Mouse (Mus musculus): Measurements from ENCODE around the gene Fam83f. TPM values are rescaled to one million over a fixed set of nuclear protein-coding genes. Genes with fewer than 3 reads are reported as not detected.

The Fam83f gene
- polyA plus RNA-seq, 1 experiment from 2014 or later = 0.81 TPM

GRCm38 (mm10) chr15:80681466-80681881, 9.8 kb downstream of the Fam83f start:
- no peak overlapping the region for H3K4me2 ChIP-seq (ENCODE audit: low read depth, low read length)
- H3K4me1 ChIP-seq (ENCODE audit: control insufficient read depth, insufficient read depth, low read length) = peaks cover 37% of the 10 kb centered on the region
- H3K27me3 ChIP-seq (ENCODE audit: control insufficient read depth, insufficient read depth, low read length) = peaks cover 3% of the 10 kb centered on the region
- no peak for ATAC-seq (replicated peaks; ENCODE audit: extremely low read depth, insufficient read depth, low FRiP score)
- no peaks in the 10 kb centered on the region for H3K36me3 ChIP-seq (ENCODE audit: control insufficient read depth, insufficient read depth)
- H3K9me3 ChIP-seq (replicated peaks; ENCODE audit: control insufficient read depth, low read length) = no peaks in the 10 kb centered on the region
- WGBS = 65% methylated on average over 4 of the region's 4 CpGs
- no peak overlapping the region for H3K4me3 ChIP-seq (ENCODE audit: low read length)
- peak overlapping the region; percentile 47 for H3K27ac ChIP-seq (ENCODE audit: low read length)
- H3K9ac ChIP-seq (ENCODE audit: low read length) = no peak overlapping the region

GRCm38 (mm10) chr15:80682343-80682742, 10.7 kb downstream of the Fam83f start:
- no peak for ATAC-seq (replicated peaks; ENCODE audit: extremely low read depth, insufficient read depth, low FRiP score)
- Histone ChIP-seq H3K9me3 (replicated peaks; ENCODE audit: control insufficient read depth, low read length) (no peaks in the 10 kb centered on the region), H3K4me2 (ENCODE audit: low read depth, low read length) (no peak overlapping the region), H3K4me1 (ENCODE audit: control insufficient read depth, insufficient read depth, low read length) (peaks cover 37% of the 10 kb centered on the region), H3K36me3 (ENCODE audit: control insufficient read depth, insufficient read depth) (no peaks in the 10 kb centered on the region), H3K27me3 (ENCODE audit: control insufficient read depth, insufficient read depth, low read length) (peaks cover 3% of the 10 kb centered on the region), H3K4me3 (ENCODE audit: low read length) (no peak overlapping the region), H3K9ac (ENCODE audit: low read length) (no peak overlapping the region), H3K27ac (ENCODE audit: low read length) (no peak overlapping the region)
- WGBS = 82% methylated on average over 8 of the region's 8 CpGs

- no peak overlapping the region for H3K4me3 ChIP-seq (ENCODE audit: low read length)
- no peak overlapping the region for H3K9ac ChIP-seq (ENCODE audit: low read length)
- H3K36me3 ChIP-seq (ENCODE audit: control insufficient read depth, insufficient read depth) = no peaks in the 10 kb centered on the region
- ATAC-seq (replicated peaks; ENCODE audit: extremely low read depth, insufficient read depth, low FRiP score) = no peak
- no peaks in the 10 kb centered on the region for H3K9me3 ChIP-seq (replicated peaks; ENCODE audit: control insufficient read depth, low read length)
- H3K27me3 ChIP-seq (ENCODE audit: control insufficient read depth, insufficient read depth, low read length) = peaks cover 3% of the 10 kb centered on the region
- H3K4me1 ChIP-seq (ENCODE audit: control insufficient read depth, insufficient read depth, low read length) = peaks cover 37% of the 10 kb centered on the region
- no peak overlapping the region for H3K27ac ChIP-seq (ENCODE audit: low read length)
- no peak overlapping the region for H3K4me2 ChIP-seq (ENCODE audit: low read depth, low read length)
- 75% methylated on average over 6 of the region's 6 CpGs for WGBS
Observed at GRCm38 (mm10) chr15:80683151-80683550, 11.5 kb downstream of the Fam83f start.

- Histone ChIP-seq H3K27ac (ENCODE audit: low read length) (no peak overlapping the region), H3K4me2 (ENCODE audit: low read depth, low read length) (no peak overlapping the region), H3K9ac (ENCODE audit: low read length) (no peak overlapping the region), H3K36me3 (ENCODE audit: control insufficient read depth, insufficient read depth) (no peaks in the 10 kb centered on the region), H3K4me1 (ENCODE audit: control insufficient read depth, insufficient read depth, low read length) (peaks cover 35% of the 10 kb centered on the region), H3K27me3 (ENCODE audit: control insufficient read depth, insufficient read depth, low read length) (peaks cover 3% of the 10 kb centered on the region), H3K9me3 (replicated peaks; ENCODE audit: control insufficient read depth, low read length) (no peaks in the 10 kb centered on the region), H3K4me3 (ENCODE audit: low read length) (no peak overlapping the region)
- WGBS = 71% methylated on average over 3 of the region's 3 CpGs
- ATAC-seq (replicated peaks; ENCODE audit: extremely low read depth, insufficient read depth, low FRiP score) = no peak
Observed at GRCm38 (mm10) chr15:80683990-80684389, 12.3 kb downstream of the Fam83f start.

- H3K4me1 ChIP-seq (ENCODE audit: control insufficient read depth, insufficient read depth, low read length) = peaks cover 25% of the 10 kb centered on the region
- no peaks in the 10 kb centered on the region for H3K9me3 ChIP-seq (replicated peaks; ENCODE audit: control insufficient read depth, low read length)
- no peak overlapping the region for H3K4me3 ChIP-seq (ENCODE audit: low read length)
- peaks cover 3% of the 10 kb centered on the region for H3K27me3 ChIP-seq (ENCODE audit: control insufficient read depth, insufficient read depth, low read length)
- 51% methylated on average over 8 of the region's 8 CpGs for WGBS
- H3K36me3 ChIP-seq (ENCODE audit: control insufficient read depth, insufficient read depth) = no peaks in the 10 kb centered on the region
- ATAC-seq (replicated peaks; ENCODE audit: extremely low read depth, insufficient read depth, low FRiP score) = no peak
- H3K27ac ChIP-seq (ENCODE audit: low read length) = no peak overlapping the region
- H3K9ac ChIP-seq (ENCODE audit: low read length) = no peak overlapping the region
- H3K4me2 ChIP-seq (ENCODE audit: low read depth, low read length) = no peak overlapping the region
Observed at GRCm38 (mm10) chr15:80684786-80685602, 13.3 kb downstream of the Fam83f start.

GRCm38 (mm10) chr15:80685603-80685895, 13.9 kb downstream of the Fam83f start:
- Histone ChIP-seq H3K9ac (ENCODE audit: low read length) (no peak overlapping the region), H3K36me3 (ENCODE audit: control insufficient read depth, insufficient read depth) (no peaks in the 10 kb centered on the region), H3K27ac (ENCODE audit: low read length) (no peak overlapping the region), H3K4me3 (ENCODE audit: low read length) (no peak overlapping the region), H3K4me1 (ENCODE audit: control insufficient read depth, insufficient read depth, low read length) (peaks cover 20% of the 10 kb centered on the region), H3K4me2 (ENCODE audit: low read depth, low read length) (no peak overlapping the region), H3K9me3 (replicated peaks; ENCODE audit: control insufficient read depth, low read length) (no peaks in the 10 kb centered on the region), H3K27me3 (ENCODE audit: control insufficient read depth, insufficient read depth, low read length) (peaks cover 3% of the 10 kb centered on the region)
- 53% methylated on average over 7 of the region's 7 CpGs for WGBS
- ATAC-seq (replicated peaks; ENCODE audit: extremely low read depth, insufficient read depth, low FRiP score) = no peak

- no peak overlapping the region for H3K27ac ChIP-seq (ENCODE audit: low read length)
- 33% methylated on average over 7 of the region's 7 CpGs for WGBS
- no peak overlapping the region for H3K4me3 ChIP-seq (ENCODE audit: low read length)
- ATAC-seq (replicated peaks; ENCODE audit: extremely low read depth, insufficient read depth, low FRiP score) = no peak
- no peaks in the 10 kb centered on the region for H3K36me3 ChIP-seq (ENCODE audit: control insufficient read depth, insufficient read depth)
- H3K4me2 ChIP-seq (ENCODE audit: low read depth, low read length) = no peak overlapping the region
- H3K9ac ChIP-seq (ENCODE audit: low read length) = no peak overlapping the region
- H3K9me3 ChIP-seq (replicated peaks; ENCODE audit: control insufficient read depth, low read length) = no peaks in the 10 kb centered on the region
- peaks cover 5% of the 10 kb centered on the region; the same call in 1 of the 2 replicates for H3K4me1 ChIP-seq (ENCODE audit: control insufficient read depth, insufficient read depth, low read length)
- peaks cover 12% of the 10 kb centered on the region for H3K27me3 ChIP-seq (ENCODE audit: control insufficient read depth, insufficient read depth, low read length)
Observed at GRCm38 (mm10) chr15:80688536-80688935, 16.9 kb downstream of the Fam83f start.

GRCm38 (mm10) chr15:80693492-80693891, 21.8 kb downstream of the Fam83f start:
- H3K27me3 ChIP-seq (ENCODE audit: control insufficient read depth, insufficient read depth, low read length) = peaks cover 10% of the 10 kb centered on the region
- WGBS = 33% methylated on average over 3 of the region's 3 CpGs
- H3K36me3 ChIP-seq (ENCODE audit: control insufficient read depth, insufficient read depth) = no peaks in the 10 kb centered on the region
- H3K4me3 ChIP-seq (ENCODE audit: low read length) = no peak overlapping the region
- no peaks in the 10 kb centered on the region for H3K9me3 ChIP-seq (replicated peaks; ENCODE audit: control insufficient read depth, low read length)
- peaks cover 3% of the 10 kb centered on the region; the same call in 1 of the 2 replicates for H3K4me1 ChIP-seq (ENCODE audit: control insufficient read depth, insufficient read depth, low read length)
- H3K4me2 ChIP-seq (ENCODE audit: low read depth, low read length) = no peak overlapping the region
- no peak overlapping the region for H3K9ac ChIP-seq (ENCODE audit: low read length)
- no peak overlapping the region for H3K27ac ChIP-seq (ENCODE audit: low read length)
- no peak for ATAC-seq (replicated peaks; ENCODE audit: extremely low read depth, insufficient read depth, low FRiP score)

- H3K27ac ChIP-seq (ENCODE audit: low read length) = no peak overlapping the region
- H3K9ac ChIP-seq (ENCODE audit: low read length) = no peak overlapping the region
- 13% methylated on average over 11 of the region's 11 CpGs for WGBS
- H3K4me2 ChIP-seq (ENCODE audit: low read depth, low read length) = peak overlapping the region; percentile 50
- peaks cover 10% of the 10 kb centered on the region for H3K27me3 ChIP-seq (ENCODE audit: control insufficient read depth, insufficient read depth, low read length)
- peaks cover 3% of the 10 kb centered on the region; the same call in 1 of the 2 replicates for H3K4me1 ChIP-seq (ENCODE audit: control insufficient read depth, insufficient read depth, low read length)
- no peaks in the 10 kb centered on the region for H3K9me3 ChIP-seq (replicated peaks; ENCODE audit: control insufficient read depth, low read length)
- no peak for ATAC-seq (replicated peaks; ENCODE audit: extremely low read depth, insufficient read depth, low FRiP score)
- H3K4me3 ChIP-seq (ENCODE audit: low read length) = no peak overlapping the region
- no peaks in the 10 kb centered on the region for H3K36me3 ChIP-seq (ENCODE audit: control insufficient read depth, insufficient read depth)
Observed at GRCm38 (mm10) chr15:80694125-80694910, 22.7 kb downstream of the Fam83f start.
